Mouse (Mus musculus) heart, embryonic 14.5 days (tissue): ENCODE results near the gene Cd1d1. TPM values are rescaled to one million over a fixed set of nuclear protein-coding genes. Genes with fewer than 3 reads are reported as not detected.
A peak's percentile ranks its signal among the peaks of the same experiment; 100 is the strongest.
"Not testable (repeated sequence)": the region's sequence is repeated elsewhere in the genome, so short reads cannot be mapped to it uniquely, and the experiment has no call there.

Experiments
- ATAC-seq: fragments of 200-750 bp; cut with Nextera tagmentation; 2 replicates; pipeline ENCODE4 v1.8.0; 2017; ENCODE audit warnings: low read depth, moderate TSS enrichment; ENCODE audit not compliant: insufficient number of reproducible peaks, insufficient read depth, low FRiP score
- H3K27ac ChIP-seq, 2 experiments: fragments of 200-500 bp in 1 of 2; fragments of 300-500 bp in 1 of 2; sonication (generic) in 1 of 2; replicated peaks in 1 of 2; 2 replicates each; pipeline ENCODE4 v1.5.1; 2012 to 2014; ENCODE audit warnings: low read depth in 2 of 2, low read length in 2 of 2, control low read depth in 1 of 2, mild to moderate bottlenecking in 1 of 2, mixed read lengths in 1 of 2; ENCODE audit not compliant: control insufficient read depth in 1 of 2, insufficient read depth in 1 of 2
- H3K27me3 ChIP-seq: fragments of 300-500 bp; sonication (generic); 2 replicates; pipeline ENCODE4 v1.6.1; 2014; ENCODE audit warnings: mild to moderate bottlenecking, low read length, control low read depth; ENCODE audit not compliant: control insufficient read depth, insufficient read depth
- H3K36me3 ChIP-seq: fragments of 300-500 bp; sonication (generic); 2 replicates; pipeline ENCODE4 v1.6.1; 2014; ENCODE audit warnings: mild to moderate bottlenecking, control low read depth, low read length, mixed read lengths; ENCODE audit not compliant: control insufficient read depth, insufficient read depth
- H3K4me1 ChIP-seq, 2 experiments: fragments of 200-500 bp in 1 of 2; fragments of 300-500 bp in 1 of 2; sonication (generic) in 1 of 2; 2 replicates each; pipeline ENCODE4 v1.6.1; 2012 to 2014; ENCODE audit warnings: low read length in 2 of 2, control low read depth in 1 of 2, mixed read lengths in 1 of 2; ENCODE audit not compliant: control insufficient read depth in 2 of 2, insufficient read depth in 2 of 2
- H3K4me2 ChIP-seq: fragments of 300-500 bp; sonication (generic); 2 replicates; pipeline ENCODE4 v1.6.1; 2014; ENCODE audit warnings: mild to moderate bottlenecking, low read length
- H3K4me3 ChIP-seq, 2 experiments: fragments of 200-500 bp in 1 of 2; fragments of 300-500 bp in 1 of 2; sonication (generic) in 1 of 2; 2 replicates each; pipeline ENCODE4 v1.5.1; 2012 to 2014; ENCODE audit warnings: low read length in 2 of 2, mild to moderate bottlenecking in 2 of 2, control low read depth in 1 of 2, low read depth in 1 of 2, moderate library complexity in 1 of 2; ENCODE audit not compliant: control insufficient read depth in 1 of 2, insufficient read depth in 1 of 2
- H3K9ac ChIP-seq: fragments of 300-500 bp; sonication (generic); 2 replicates; pipeline ENCODE4 v1.6.1; 2014; ENCODE audit warnings: mild to moderate bottlenecking, low read length
- H3K9me3 ChIP-seq: fragments of 300-500 bp; sonication (generic); 2 replicates; pipeline ENCODE4 v1.6.1; 2016; ENCODE audit warnings: low read length, control low read depth; ENCODE audit not compliant: control insufficient read depth
- WGBS: fragments of 180-500 bp; shearing (Covaris S2); extraction: QIAGEN DNeasy Blood & Tissue Kit; methylation state at CpG from one replicate; pipeline ENCODE4 v1.1.7; 2014; 5-methylcytosine and 5-hydroxymethylcytosine counted together
- polyA plus RNA-seq: library from polyadenylated mRNA; unstranded; fragments of >200 nt; fragmentation: Nextera tagmentation; extraction: Ambion mirVana; gene quantifications from 2 replicates; pipeline ENCODE4 v1.2.1, GENCODE M21; 2014

Gene Cd1d1
- polyA plus RNA-seq, 1 experiment from 2014 or later, result 60.3 TPM

DNA sequence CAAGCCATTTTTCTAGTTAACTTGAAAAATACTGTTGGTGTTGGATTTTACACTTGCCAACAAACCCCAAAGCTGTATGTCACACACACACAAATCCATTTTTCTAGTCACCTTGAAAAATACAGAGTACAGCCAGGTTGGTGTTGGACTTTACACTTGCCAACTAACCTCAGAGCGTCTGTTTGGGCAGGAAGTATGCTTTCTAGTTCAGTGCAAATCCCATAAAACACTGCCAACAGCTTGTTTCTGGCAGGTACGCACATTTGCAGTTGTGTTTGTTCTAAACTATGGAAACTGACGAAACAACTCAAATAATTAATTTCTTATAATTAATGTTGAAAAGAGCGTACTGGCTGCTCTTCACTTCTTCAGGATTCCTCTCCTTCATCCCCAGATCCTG is 3.1 kb downstream of the Cd1d1 start:
- H3K4me3 ChIP-seq, result no peak overlapping the region
- H3K9ac ChIP-seq, result no peak overlapping the region
- no peaks in the 10 kb centered on the region for H3K9me3 ChIP-seq
- H3K4me1 ChIP-seq, result peaks cover 5 to 10% of the 10 kb centered on the region in 2 experiments
- WGBS, result 90% methylated on average over 4 of the region's 4 CpGs
- H3K27me3 ChIP-seq, result no peaks in the 10 kb centered on the region
- H3K36me3 ChIP-seq, result no peaks in the 10 kb centered on the region
- no peak overlapping the region for H3K27ac ChIP-seq
- H3K4me2 ChIP-seq, result no peak overlapping the region
- ATAC-seq, result no peak

DNA sequence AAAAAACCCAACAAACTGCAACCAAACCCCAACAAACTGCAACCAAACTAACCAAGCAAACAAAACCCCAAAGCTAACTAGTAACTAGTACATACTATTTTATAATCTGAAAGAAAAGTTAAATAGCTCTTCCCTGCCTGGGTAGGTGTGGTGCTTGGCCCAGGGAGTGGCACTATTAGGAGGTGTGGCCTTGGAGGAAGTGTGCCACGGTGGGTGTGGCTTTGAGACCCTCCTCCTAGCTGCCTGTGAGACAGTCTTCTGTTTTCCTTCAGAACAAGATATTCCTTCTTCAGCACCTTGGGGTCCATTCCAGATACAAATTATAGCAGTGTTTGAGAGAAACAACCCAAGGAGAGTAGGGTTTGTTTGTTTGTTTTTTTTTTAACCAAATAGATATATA is 3.9 kb downstream of the Cd1d1 start:
- WGBS, result 56% methylated on average over 1 of the region's 1 CpGs
- no peak overlapping the region for H3K9ac ChIP-seq
- ATAC-seq, result no peak

DNA sequence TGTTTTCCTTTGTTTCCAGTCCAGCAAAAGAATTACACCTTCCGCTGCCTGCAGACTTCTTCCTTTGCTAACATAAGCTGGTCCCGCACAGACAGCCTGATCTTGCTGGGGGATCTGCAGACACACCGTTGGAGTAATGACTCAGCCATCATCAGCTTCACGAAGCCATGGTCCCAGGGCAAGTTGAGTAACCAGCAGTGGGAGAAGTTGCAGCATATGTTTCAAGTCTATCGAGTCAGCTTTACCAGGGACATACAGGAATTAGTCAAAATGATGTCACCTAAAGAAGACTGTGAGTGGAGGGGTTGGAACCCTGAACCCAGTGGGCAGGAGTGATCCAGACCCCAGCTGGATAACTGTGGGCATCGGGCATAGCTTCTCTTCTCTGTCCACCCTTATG is 12.3 kb downstream of the Cd1d1 start:
- H3K36me3 ChIP-seq, H3K9me3 ChIP-seq, ATAC-seq, H3K4me1 ChIP-seq, H3K27me3 ChIP-seq: not testable (repeated sequence)
- H3K27ac ChIP-seq, result peak overlapping the region in 1 of 2 experiments; percentile 37; a peak in 2 of 4 replicates
- peak overlapping the region; percentile 65 for H3K9ac ChIP-seq
- 41% methylated on average over 6 of the region's 6 CpGs for WGBS
- peak overlapping the region; percentile 37 to 66 for H3K4me3 ChIP-seq
- H3K4me2 ChIP-seq, result peak overlapping the region; percentile 64

More for the DNA sequence above, 3.9 kb downstream of the Cd1d1 start:
- H3K36me3 ChIP-seq, result no peaks in the 10 kb centered on the region
- no peaks in the 10 kb centered on the region for H3K27me3 ChIP-seq
- H3K27ac ChIP-seq, result no peak overlapping the region
- H3K4me1 ChIP-seq, result peaks cover 2 to 6% of the 10 kb centered on the region in 2 experiments; a peak in 1 of 4 replicates
- H3K4me3 ChIP-seq, result no peak overlapping the region
- H3K9me3 ChIP-seq, result no peaks in the 10 kb centered on the region
- no peak overlapping the region for H3K4me2 ChIP-seq

DNA sequence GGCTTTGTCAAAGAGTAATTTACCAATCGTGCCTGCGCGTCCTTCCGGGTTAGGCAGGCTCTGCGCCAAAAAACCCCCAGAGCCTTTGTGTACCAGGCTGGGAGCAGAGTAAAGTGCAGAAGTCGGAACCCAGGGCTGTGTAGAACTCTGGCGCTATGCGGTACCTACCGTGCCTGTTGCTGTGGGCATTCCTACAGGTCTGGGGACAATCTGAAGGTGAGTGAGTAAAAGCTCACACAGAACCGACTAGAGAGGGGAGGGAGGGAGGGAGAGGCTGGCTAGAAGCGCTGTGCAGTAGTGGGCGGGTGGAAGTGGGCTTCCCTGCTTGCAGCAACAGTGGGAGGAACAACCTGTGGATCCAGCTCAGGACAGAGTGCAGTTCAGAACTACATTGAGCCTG is 12.8 kb downstream of the Cd1d1 start:
- Histone ChIP-seq H3K27me3 (no peaks in the 10 kb centered on the region), H3K9me3 (peaks cover under 1% of the 10 kb centered on the region; the same call in 1 of the 2 replicates), H3K9ac (peak overlapping the region; percentile 65), H3K36me3 (no peaks in the 10 kb centered on the region), H3K27ac (peak overlapping the region in 1 of 2 experiments; percentile 37), H3K4me2 (peak overlapping the region; percentile 64), H3K4me3 (peak overlapping the region; percentile 37 to 66), H3K4me1 (no peaks in the 10 kb centered on the region)
- ATAC-seq, result 0 out of 2 replicates have a peak, but pooled peaks have one; percentile 17
- 29% methylated on average over 12 of the region's 12 CpGs for WGBS

DNA sequence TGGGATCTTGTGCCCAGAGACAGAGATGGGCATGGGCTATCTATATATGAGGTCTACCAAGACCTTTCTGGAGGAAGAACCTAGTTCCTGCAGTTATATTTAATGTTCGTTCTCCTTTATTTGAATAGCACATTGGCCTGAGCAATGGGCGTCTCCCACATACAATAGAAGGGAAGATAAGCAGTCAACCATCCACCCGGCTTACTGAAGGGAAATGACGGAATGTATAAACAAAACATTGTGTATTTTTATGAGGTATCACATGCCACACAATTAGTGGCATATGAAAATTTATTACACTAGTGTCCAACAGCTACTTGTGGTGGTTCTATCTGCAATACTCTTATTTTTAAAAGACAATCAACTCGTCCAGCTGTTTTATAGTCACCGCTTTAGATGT is 15.9 kb downstream of the Cd1d1 start:
- Histone ChIP-seq H3K9me3 (peaks cover 3% of the 10 kb centered on the region; the same call in 1 of the 2 replicates), H3K36me3 (no peaks in the 10 kb centered on the region), H3K27me3 (no peaks in the 10 kb centered on the region), H3K9ac (no peak overlapping the region), H3K4me3 (no peak overlapping the region), H3K4me1 (no peaks in the 10 kb centered on the region), H3K27ac (no peak overlapping the region), H3K4me2 (no peak overlapping the region)
- no peak for ATAC-seq
- WGBS, result 65% methylated on average over 6 of the region's 6 CpGs

DNA sequence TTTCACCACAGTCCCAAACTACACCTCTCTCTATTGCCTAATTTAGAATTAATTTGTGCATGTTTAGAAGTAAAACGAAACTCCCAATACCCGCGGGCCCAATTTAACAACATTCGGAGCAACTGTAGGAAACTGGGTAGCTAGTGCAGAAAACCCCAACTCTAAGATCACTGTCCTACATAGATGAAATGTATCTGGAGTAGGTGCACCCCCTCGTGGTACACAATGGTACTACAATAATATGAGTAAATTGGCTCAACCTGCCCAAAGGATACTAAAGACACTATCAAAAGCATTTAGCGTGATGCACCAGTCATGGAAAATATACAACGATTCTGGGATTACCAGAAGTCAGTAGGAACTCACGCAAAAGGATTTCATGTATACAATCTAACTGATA is 22.7 kb downstream of the Cd1d1 start:
- WGBS, result 12% methylated on average over 8 of the region's 8 CpGs
- H3K36me3 ChIP-seq, result no peaks in the 10 kb centered on the region
- no peak for ATAC-seq
- no peaks in the 10 kb centered on the region for H3K27me3 ChIP-seq
- H3K9me3 ChIP-seq, result peaks cover 3% of the 10 kb centered on the region; the same call in 1 of the 2 replicates
- no peak overlapping the region for H3K9ac ChIP-seq
- H3K4me3 ChIP-seq, result no peak overlapping the region
- H3K27ac ChIP-seq, result no peak overlapping the region
- H3K4me1 ChIP-seq, result no peaks in the 10 kb centered on the region
- H3K4me2 ChIP-seq, result no peak overlapping the region

DNA sequence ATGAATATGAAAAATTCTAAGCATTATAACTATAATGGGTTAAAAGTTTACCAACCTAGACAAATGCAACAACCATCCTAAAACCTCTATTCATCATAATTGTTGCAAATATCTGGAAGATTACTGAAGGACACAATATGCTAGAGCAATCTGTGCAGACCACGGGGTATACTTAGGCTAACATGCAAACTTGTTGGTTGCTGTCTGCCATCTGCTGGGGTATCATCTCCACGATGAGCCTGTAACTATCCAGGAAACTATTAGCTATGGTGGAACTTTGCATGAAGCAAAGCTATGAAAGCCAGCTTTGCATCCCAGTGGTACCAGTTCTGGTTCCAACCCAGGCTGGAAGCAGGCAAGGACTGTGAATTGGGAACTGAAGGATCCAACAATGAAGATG is 24.1 kb downstream of the Cd1d1 start:
- H3K9ac ChIP-seq, result no peak overlapping the region
- ATAC-seq, result no peak
- H3K4me1 ChIP-seq, result no peaks in the 10 kb centered on the region
- H3K27me3 ChIP-seq, result no peaks in the 10 kb centered on the region
- 63% methylated on average over 2 of the region's 2 CpGs for WGBS
- H3K4me3 ChIP-seq, result no peak overlapping the region
- no peaks in the 10 kb centered on the region for H3K9me3 ChIP-seq
- no peak overlapping the region for H3K27ac ChIP-seq
- no peaks in the 10 kb centered on the region for H3K36me3 ChIP-seq
- no peak overlapping the region for H3K4me2 ChIP-seq
